Mouse (Mus musculus): ENCODE results near the gene Ufsp1. TPM values are rescaled to one million over a fixed set of nuclear protein-coding genes. Genes with fewer than 3 reads are reported as not detected.

Gene Ufsp1
- polyA plus RNA-seq, 1 experiment from 2014 or later = 7.8 TPM

- H3K36me3 ChIP-seq (ENCODE audit: control insufficient read depth, insufficient read depth) = no peaks in the 10 kb centered on the region
- H3K4me2 ChIP-seq (ENCODE audit: low read depth, low read length) = peak overlapping the region; percentile 100
- under 1% methylated on average over 16 of the region's 16 CpGs for WGBS (ENCODE audit: insufficient replicate concordance)
- peak overlapping the region; percentile 79 for H3K4me3 ChIP-seq (ENCODE audit: low read depth, low read length)
- H3K27ac ChIP-seq (ENCODE audit: low read length) = no peak overlapping the region
- H3K9me3 ChIP-seq (replicated peaks; ENCODE audit: control insufficient read depth, low read length) = no peaks in the 10 kb centered on the region
- no peak for ATAC-seq (ENCODE audit: low read depth)
- H3K9ac ChIP-seq (ENCODE audit: low read depth, low read length) = peak overlapping the region; percentile 91
- peaks cover 26% of the 10 kb centered on the region for H3K27me3 ChIP-seq (ENCODE audit: control insufficient read depth, insufficient read depth, low read depth, low read length)
- peaks cover 42% of the 10 kb centered on the region for H3K4me1 ChIP-seq (ENCODE audit: control insufficient read depth, low read depth, low read length)
Measured at GRCm38 (mm10) chr5:137286655-137287031, 7.8 kb upstream of the Ufsp1 start.

GRCm38 (mm10) chr5:137287032-137287952, 7.1 kb upstream of the Ufsp1 start, which contains the start of gene Ache:
TSS of gene Ache (plus strand) at chr5:137287519.
- Histone ChIP-seq H3K36me3 (ENCODE audit: control insufficient read depth, insufficient read depth) (no peaks in the 10 kb centered on the region), H3K4me2 (ENCODE audit: low read depth, low read length) (peak within 1 kb of the TSS; percentile 100), H3K27ac (ENCODE audit: low read length) (peak within 1 kb of the TSS; percentile 100), H3K4me3 (ENCODE audit: low read depth, low read length) (peak within 1 kb of the TSS; percentile 79), H3K9ac (ENCODE audit: low read depth, low read length) (peak within 1 kb of the TSS; percentile 91), H3K27me3 (ENCODE audit: control insufficient read depth, insufficient read depth, low read depth, low read length) (peaks cover 26% of the 10 kb centered on the region), H3K9me3 (replicated peaks; ENCODE audit: control insufficient read depth, low read length) (no peaks in the 10 kb centered on the region), H3K4me1 (ENCODE audit: control insufficient read depth, low read depth, low read length) (peaks cover 49% of the 10 kb centered on the region)
- ATAC-seq (ENCODE audit: low read depth) = no peak
- 4% methylated on average over 40 of the region's 40 CpGs for WGBS (ENCODE audit: insufficient replicate concordance)

GRCm38 (mm10) chr5:137287953-137288743, 6.3 kb upstream of the Ufsp1 start:
- H3K27ac ChIP-seq (ENCODE audit: low read length) = peak overlapping the region; percentile 100
- H3K36me3 ChIP-seq (ENCODE audit: control insufficient read depth, insufficient read depth) = no peaks in the 10 kb centered on the region
- peaks cover 57% of the 10 kb centered on the region for H3K4me1 ChIP-seq (ENCODE audit: control insufficient read depth, low read depth, low read length)
- peaks cover 26% of the 10 kb centered on the region for H3K27me3 ChIP-seq (ENCODE audit: control insufficient read depth, insufficient read depth, low read depth, low read length)
- H3K9ac ChIP-seq (ENCODE audit: low read depth, low read length) = peak overlapping the region; percentile 91
- H3K4me2 ChIP-seq (ENCODE audit: low read depth, low read length) = peak overlapping the region; percentile 100
- WGBS (ENCODE audit: insufficient replicate concordance) = under 1% methylated on average over 61 of the region's 65 CpGs
- H3K9me3 ChIP-seq (replicated peaks; ENCODE audit: control insufficient read depth, low read length) = no peaks in the 10 kb centered on the region
- ATAC-seq (ENCODE audit: low read depth) = no peak
- H3K4me3 ChIP-seq (ENCODE audit: low read depth, low read length) = peak overlapping the region; percentile 79

- Histone ChIP-seq H3K4me3 (ENCODE audit: low read depth, low read length) (peak overlapping the region; percentile 79), H3K27me3 (ENCODE audit: control insufficient read depth, insufficient read depth, low read depth, low read length) (peaks cover 26% of the 10 kb centered on the region), H3K9me3 (replicated peaks; ENCODE audit: control insufficient read depth, low read length) (no peaks in the 10 kb centered on the region), H3K36me3 (ENCODE audit: control insufficient read depth, insufficient read depth) (no peaks in the 10 kb centered on the region), H3K27ac (ENCODE audit: low read length) (peak overlapping the region; percentile 100), H3K9ac (ENCODE audit: low read depth, low read length) (peak overlapping the region; percentile 91), H3K4me1 (ENCODE audit: control insufficient read depth, low read depth, low read length) (peaks cover 64% of the 10 kb centered on the region), H3K4me2 (ENCODE audit: low read depth, low read length) (peak overlapping the region; percentile 100)
- ATAC-seq (ENCODE audit: low read depth) = peak; percentile 35
- WGBS (ENCODE audit: insufficient replicate concordance) = 1% methylated on average over 25 of the region's 25 CpGs
Measured at GRCm38 (mm10) chr5:137288999-137289470, 5.4 kb upstream of the Ufsp1 start.

- Histone ChIP-seq H3K4me1 (ENCODE audit: control insufficient read depth, low read depth, low read length) (peaks cover 68% of the 10 kb centered on the region), H3K36me3 (ENCODE audit: control insufficient read depth, insufficient read depth) (no peaks in the 10 kb centered on the region), H3K4me3 (ENCODE audit: low read depth, low read length) (peak overlapping the region; percentile 79), H3K9ac (ENCODE audit: low read depth, low read length) (peak overlapping the region; percentile 91), H3K27me3 (ENCODE audit: control insufficient read depth, insufficient read depth, low read depth, low read length) (peaks cover 26% of the 10 kb centered on the region), H3K27ac (ENCODE audit: low read length) (peak overlapping the region; percentile 100), H3K4me2 (ENCODE audit: low read depth, low read length) (peak overlapping the region; percentile 100), H3K9me3 (replicated peaks; ENCODE audit: control insufficient read depth, low read length) (no peaks in the 10 kb centered on the region)
- ATAC-seq (ENCODE audit: low read depth) = peak; percentile 72
- WGBS (ENCODE audit: insufficient replicate concordance) = 20% methylated on average over 13 of the region's 13 CpGs
Measured at GRCm38 (mm10) chr5:137289591-137290365, 4.7 kb upstream of the Ufsp1 start.

- Histone ChIP-seq H3K4me3 (ENCODE audit: low read depth, low read length) (peak overlapping the region; percentile 79), H3K9ac (ENCODE audit: low read depth, low read length) (peak overlapping the region; percentile 87), H3K4me1 (ENCODE audit: control insufficient read depth, low read depth, low read length) (peaks cover 77% of the 10 kb centered on the region), H3K36me3 (ENCODE audit: control insufficient read depth, insufficient read depth) (peaks cover 9% of the 10 kb centered on the region), H3K27me3 (ENCODE audit: control insufficient read depth, insufficient read depth, low read depth, low read length) (peaks cover 26% of the 10 kb centered on the region), H3K9me3 (replicated peaks; ENCODE audit: control insufficient read depth, low read length) (no peaks in the 10 kb centered on the region), H3K27ac (ENCODE audit: low read length) (peak overlapping the region; percentile 100), H3K4me2 (ENCODE audit: low read depth, low read length) (peak overlapping the region; percentile 100)
- WGBS (ENCODE audit: insufficient replicate concordance) = 13% methylated on average over 15 of the region's 15 CpGs
- peak; percentile 70 for ATAC-seq (ENCODE audit: low read depth)
Measured at GRCm38 (mm10) chr5:137290677-137291076, 3.8 kb upstream of the Ufsp1 start.

GRCm38 (mm10) chr5:137291381-137291926, 3.0 kb upstream of the Ufsp1 start:
- ATAC-seq (ENCODE audit: low read depth) = no peak
- WGBS (ENCODE audit: insufficient replicate concordance) = 66% methylated on average over 15 of the region's 15 CpGs
- Histone ChIP-seq H3K27ac (ENCODE audit: low read length) (peak overlapping the region; percentile 100), H3K9ac (ENCODE audit: low read depth, low read length) (peak overlapping the region; percentile 80), H3K4me1 (ENCODE audit: control insufficient read depth, low read depth, low read length) (peaks cover 75% of the 10 kb centered on the region), H3K4me3 (ENCODE audit: low read depth, low read length) (peak overlapping the region; percentile 79), H3K9me3 (replicated peaks; ENCODE audit: control insufficient read depth, low read length) (no peaks in the 10 kb centered on the region), H3K36me3 (ENCODE audit: control insufficient read depth, insufficient read depth) (peaks cover 16% of the 10 kb centered on the region), H3K4me2 (ENCODE audit: low read depth, low read length) (peak overlapping the region; percentile 100), H3K27me3 (ENCODE audit: control insufficient read depth, insufficient read depth, low read depth, low read length) (peaks cover 26% of the 10 kb centered on the region)

GRCm38 (mm10) chr5:137293282-137293681, 1.1 kb upstream of the Ufsp1 start:
- ATAC-seq (ENCODE audit: low read depth) = peak; percentile 37
- under 1% methylated on average over 15 of the region's 15 CpGs for WGBS (ENCODE audit: insufficient replicate concordance)
- Histone ChIP-seq H3K4me2 (ENCODE audit: low read depth, low read length) (peak overlapping the region; percentile 100), H3K4me3 (ENCODE audit: low read depth, low read length) (peak overlapping the region; percentile 79), H3K9ac (ENCODE audit: low read depth, low read length) (peak overlapping the region; percentile 80), H3K9me3 (replicated peaks; ENCODE audit: control insufficient read depth, low read length) (no peaks in the 10 kb centered on the region), H3K27me3 (ENCODE audit: control insufficient read depth, insufficient read depth, low read depth, low read length) (peaks cover 13% of the 10 kb centered on the region), H3K27ac (ENCODE audit: low read length) (peak overlapping the region; percentile 100), H3K4me1 (ENCODE audit: control insufficient read depth, low read depth, low read length) (peaks cover 58% of the 10 kb centered on the region), H3K36me3 (ENCODE audit: control insufficient read depth, insufficient read depth) (peaks cover 35% of the 10 kb centered on the region)

Data from liver, embryonic 16.5 days (tissue).